In genomic region chr12:32059135-32059534, GRCm38 (mm10) we compare ENCODE assay signal across 10 mouse cellular contexts. TPM values are rescaled to one million over a fixed set of nuclear protein-coding genes. Genes with fewer than 3 reads are reported as not detected.
A peak's percentile ranks its signal among the peaks of the same experiment; 100 is the strongest.
DNase-seq lines count a peak whose midpoint lies in the region; ATAC-seq lines count a peak whose summit lies in the region.
"Had no signal": no experiment of that assay in that cellular context is flagged by ENCODE, and none has a peak within 500 bp of the region (broad histone marks: within the 10 kb centered on the region; RNA-seq: fewer than 3 reads in every experiment).

No protein-coding gene starts in this region.

- no peaks in the 10 kb centered on the region for H3K27me3 ChIP-seq in heart, embryonic 12.5 days (replicated peaks)
- H3K27me3 ChIP-seq in embryonic facial prominence, embryonic 10.5 days (replicated peaks; ENCODE audit: low read depth, poor library complexity, severe bottlenecking), result no peaks in the 10 kb centered on the region
- H3K27me3 ChIP-seq in hindbrain, embryonic 15.5 days, result no peaks in the 10 kb centered on the region
- no peaks in the 10 kb centered on the region for H3K27me3 ChIP-seq in midbrain, embryonic 16.5 days (ENCODE audit: control insufficient read depth, insufficient read depth, low read depth, low read length)

- H3K9ac ChIP-seq in heart, embryonic 12.5 days, result no peak overlapping the region
- peak overlapping the region; percentile 95 for H3K9ac ChIP-seq in hindbrain, embryonic 15.5 days
- peak overlapping the region; percentile 99 for H3K9ac ChIP-seq in midbrain, embryonic 16.5 days (ENCODE audit: low read depth, low read length)

- peak overlapping the region; percentile 24; the same call in 1 of the 2 replicates for H3K4me2 ChIP-seq in heart, embryonic 12.5 days
- H3K4me2 ChIP-seq in hindbrain, embryonic 15.5 days, result peak overlapping the region; percentile 63
- H3K4me2 ChIP-seq in midbrain, embryonic 16.5 days (ENCODE audit: low read length), result peak overlapping the region; percentile 69

- ATAC-seq in heart, embryonic 12.5 days (ENCODE audit: insufficient number of reproducible peaks, low FRiP score), result no peak
- ATAC-seq in hindbrain, embryonic 15.5 days (ENCODE audit: low FRiP score, low read depth), result no peak
- ATAC-seq in midbrain, embryonic 16.5 days, result 0 out of 2 replicates have a peak, but pooled peaks have one; percentile 10
- ATAC-seq in frontal cortex, adult (ENCODE audit: low TSS enrichment), result no peak

- H3K9me3 ChIP-seq in heart, embryonic 12.5 days (replicated peaks), result peaks cover 5% of the 10 kb centered on the region; the same call in 1 of the 2 replicates
- no peaks in the 10 kb centered on the region for H3K9me3 ChIP-seq in embryonic facial prominence, embryonic 10.5 days
- no peaks in the 10 kb centered on the region for H3K9me3 ChIP-seq in hindbrain, embryonic 15.5 days
- no peaks in the 10 kb centered on the region for H3K9me3 ChIP-seq in midbrain, embryonic 16.5 days (replicated peaks; ENCODE audit: control insufficient read depth, low read length, poor library complexity, severe bottlenecking)

- H3K36me3 ChIP-seq in heart, embryonic 12.5 days, result peaks cover 4% of the 10 kb centered on the region; the same call in 1 of the 2 replicates
- peaks cover 7% of the 10 kb centered on the region for H3K36me3 ChIP-seq in embryonic facial prominence, embryonic 10.5 days (replicated peaks)
- no peaks in the 10 kb centered on the region for H3K36me3 ChIP-seq in hindbrain, embryonic 15.5 days
- no peaks in the 10 kb centered on the region for H3K36me3 ChIP-seq in midbrain, embryonic 16.5 days (ENCODE audit: control insufficient read depth, insufficient read depth, low read length)

- H3K27ac ChIP-seq in heart, embryonic 12.5 days (ENCODE audit: poor library complexity, severe bottlenecking), result no peak overlapping the region
- H3K27ac ChIP-seq in embryonic facial prominence, embryonic 10.5 days (replicated peaks), result no peak overlapping the region
- H3K27ac ChIP-seq in hindbrain, embryonic 15.5 days (replicated peaks), result peak overlapping the region; percentile 99
- H3K27ac ChIP-seq in midbrain, embryonic 16.5 days (ENCODE audit: low read length), result peak overlapping the region; percentile 99

- peaks cover 13% of the 10 kb centered on the region for H3K4me1 ChIP-seq in heart, embryonic 12.5 days (replicated peaks)
- peaks cover 26% of the 10 kb centered on the region for H3K4me1 ChIP-seq in embryonic facial prominence, embryonic 10.5 days
- peaks cover 49% of the 10 kb centered on the region for H3K4me1 ChIP-seq in hindbrain, embryonic 15.5 days (replicated peaks)
- peaks cover 33% of the 10 kb centered on the region for H3K4me1 ChIP-seq in midbrain, embryonic 16.5 days (ENCODE audit: control insufficient read depth, insufficient read depth, low read length)

- H3K4me3 ChIP-seq in heart, embryonic 12.5 days, result no peak overlapping the region
- H3K4me3 ChIP-seq in embryonic facial prominence, embryonic 10.5 days, result peak overlapping the region; percentile 87
- peak overlapping the region; percentile 89 for H3K4me3 ChIP-seq in hindbrain, embryonic 15.5 days
- peak overlapping the region; percentile 91 for H3K4me3 ChIP-seq in midbrain, embryonic 16.5 days (ENCODE audit: low read depth, low read length)

- intact Hi-C loops in heart, postnatal 25 days (cut with DNase I), result no loop called here

- WGBS in heart, embryonic 12.5 days, result 75% methylated on average over 2 of the region's 2 CpGs
- WGBS in embryonic facial prominence, embryonic 10.5 days, result 67% methylated on average over 2 of the region's 2 CpGs
- WGBS in hindbrain, embryonic 15.5 days, result 17% methylated on average over 2 of the region's 2 CpGs
- whole genome bisulfite sequencing in midbrain, embryonic 16.5 days, result 19% methylated on average over 2 of the region's 2 CpGs

- no peak for DNase-seq in heart, postnatal 25 days (ENCODE audit: low spot score)
- DNase-seq in embryonic facial prominence, embryonic 10.5 days (ENCODE audit: low spot score), result no peak
- no peak for DNase-seq in frontal cortex, postnatal 10 days (ENCODE audit: low spot score in 2 of 2)
- no peak for DNase-seq in kidney, adult 18-20 months
- DNase-seq: gastrocnemius, postnatal 10 days; kidney, adult 2 months had no signal

RNA-seq across cellular contexts. Expression of gene Prkar2b, which starts 2.0 kb away (rescaled TPM):
- 18.9 and 20.6 TPM in 2 replicates for polyA plus RNA-seq in heart, embryonic 12.5 days (2016; fragmentation: Nextera tagmentation; extraction: Ambion mirVana)
- total RNA-seq in heart, postnatal 25 days (2021), result 1 to 10 TPM; 5.3 to 6.2 TPM
- 34.3 and 37.9 TPM in 2 replicates for polyA plus RNA-seq in embryonic facial prominence, embryonic 10.5 days (2016; fragmentation: Nextera tagmentation; extraction: Ambion mirVana)
- polyA plus RNA-seq in hindbrain, embryonic 15.5 days (2015; fragmentation: Nextera tagmentation; extraction: Ambion mirVana), result 129 and 138 TPM in 2 replicates
- polyA plus RNA-seq in midbrain, embryonic 16.5 days (2015; fragmentation: Nextera tagmentation; extraction: Ambion mirVana), result 146 and 149 TPM in 2 replicates

Comparison
In these comparisons a context has a peak if more than half of its experiments do, and no peak if none do; other contexts are left out.
1. H3K27ac ChIP-seq: peak in hindbrain, embryonic 15.5 days (single experiment) and midbrain, embryonic 16.5 days (single experiment); none in heart, embryonic 12.5 days (single experiment) and embryonic facial prominence, embryonic 10.5 days (single experiment).
2. Peak in every context shown above with its lines, with median percentiles within 50 percentile points of each other: H3K4me2 ChIP-seq.